In the genomic region with DNA sequence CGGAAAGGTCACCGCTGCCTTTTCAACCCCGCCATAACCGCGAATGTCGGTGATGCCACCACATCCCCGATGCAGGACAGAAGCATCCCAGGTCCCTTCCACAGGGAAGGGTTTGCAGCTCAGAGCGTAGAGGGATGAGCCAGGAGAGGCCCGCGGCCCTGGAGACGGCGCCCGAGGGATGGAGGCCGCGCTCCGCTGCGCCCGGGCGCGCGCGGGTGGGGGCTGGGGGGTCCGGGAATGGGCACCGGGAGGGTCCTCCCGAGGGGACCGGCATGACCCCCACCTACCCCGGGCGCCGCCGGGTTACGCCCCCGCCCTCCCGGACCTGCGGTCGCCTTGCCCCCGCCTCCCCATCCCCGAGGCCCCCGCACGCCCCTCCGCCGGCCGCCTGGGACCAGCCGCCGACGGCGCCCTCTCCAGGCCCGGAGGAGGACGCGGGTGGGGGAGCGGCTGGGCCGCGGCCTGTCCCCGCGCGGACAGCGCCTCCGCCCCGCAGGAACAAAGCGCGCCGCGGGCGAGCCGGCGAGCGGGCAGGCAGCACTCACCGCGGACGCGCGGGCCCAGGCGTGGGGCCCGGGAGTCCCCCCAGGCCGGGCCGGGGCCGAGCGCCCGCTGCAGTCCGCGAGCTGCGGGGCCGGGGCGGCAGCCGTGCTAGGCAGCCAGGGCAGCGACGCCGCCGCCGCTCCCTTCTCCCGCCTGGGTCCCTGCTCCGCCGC, we compare ENCODE assay signal across 9 mouse cellular contexts. TPM values are rescaled to one million over a fixed set of nuclear protein-coding genes. Genes with fewer than 3 reads are reported as not detected.
DNase-seq lines count a peak whose midpoint lies in the region; ATAC-seq and TF ChIP-seq lines count a peak whose summit lies in the region.
"Had no signal": no experiment of that assay in that cellular context is flagged by ENCODE, and none has a peak within 500 bp of the region (broad histone marks: within the 10 kb centered on the region; RNA-seq: fewer than 3 reads in every experiment).

No protein-coding gene starts in this region.

- H3K27me3 ChIP-seq in embryonic facial prominence, embryonic 12.5 days, result no peaks in the 10 kb centered on the region
- H3K27me3 ChIP-seq in heart, embryonic 10.5 days (ENCODE audit: insufficient read depth, poor library complexity, severe bottlenecking), result no peaks in the 10 kb centered on the region
- no peaks in the 10 kb centered on the region for H3K27me3 ChIP-seq in kidney, postnatal 0 days (ENCODE audit: insufficient read depth, low read length)
- no peaks in the 10 kb centered on the region for H3K27me3 ChIP-seq in liver, embryonic 16.5 days (ENCODE audit: control insufficient read depth, insufficient read depth, low read depth, low read length)
- H3K27me3 ChIP-seq in neural tube, embryonic 11.5 days (ENCODE audit: control insufficient read depth, insufficient read depth, low read length), result no peaks in the 10 kb centered on the region

- ATAC-seq in embryonic facial prominence, embryonic 12.5 days (ENCODE audit: insufficient number of reproducible peaks, insufficient read depth, low FRiP score, low TSS enrichment), result peak; percentile 76
- ATAC-seq in kidney, postnatal 0 days (replicated peaks; ENCODE audit: low FRiP score, low read depth), result peak; percentile 85
- peak; percentile 78 for ATAC-seq in liver, embryonic 16.5 days (ENCODE audit: low read depth)
- ATAC-seq in neural tube, embryonic 11.5 days (ENCODE audit: insufficient read depth, low FRiP score, low TSS enrichment), result peak; percentile 85

- peak overlapping the region; percentile 97 for H3K27ac ChIP-seq in embryonic facial prominence, embryonic 12.5 days
- peak overlapping the region; percentile 99 for H3K27ac ChIP-seq in heart, embryonic 10.5 days
- H3K27ac ChIP-seq in kidney, postnatal 0 days, result peak overlapping the region; percentile 97
- peak overlapping the region; percentile 71 for H3K27ac ChIP-seq in liver, embryonic 16.5 days (ENCODE audit: low read length)
- peak overlapping the region; percentile 98 for H3K27ac ChIP-seq in neural tube, embryonic 11.5 days (ENCODE audit: low read depth, low read length)

- H3K36me3 ChIP-seq in embryonic facial prominence, embryonic 12.5 days, result peaks cover 5% of the 10 kb centered on the region; the same call in 1 of the 2 replicates
- H3K36me3 ChIP-seq in heart, embryonic 10.5 days, result peaks cover 7% of the 10 kb centered on the region; the same call in 1 of the 2 replicates
- no peaks in the 10 kb centered on the region for H3K36me3 ChIP-seq in kidney, postnatal 0 days (ENCODE audit: insufficient read depth, low read length)
- H3K36me3 ChIP-seq in liver, embryonic 16.5 days (ENCODE audit: control insufficient read depth, insufficient read depth), result no peaks in the 10 kb centered on the region
- H3K36me3 ChIP-seq in neural tube, embryonic 11.5 days (ENCODE audit: control insufficient read depth, insufficient read depth, low read length), result no peaks in the 10 kb centered on the region
- H3K36me3 ChIP-seq: G1E had no signal

- H3K4me2 ChIP-seq in embryonic facial prominence, embryonic 12.5 days (replicated peaks), result peak overlapping the region; percentile 74
- peak overlapping the region; percentile 86 for H3K4me2 ChIP-seq in kidney, postnatal 0 days (ENCODE audit: low read length)
- peak overlapping the region; percentile 75 for H3K4me2 ChIP-seq in liver, embryonic 16.5 days (ENCODE audit: low read depth, low read length)
- H3K4me2 ChIP-seq in neural tube, embryonic 11.5 days (ENCODE audit: low read depth), result peak overlapping the region; percentile 72

- H3K9ac ChIP-seq in embryonic facial prominence, embryonic 12.5 days, result peak overlapping the region; percentile 97
- H3K9ac ChIP-seq in kidney, postnatal 0 days (ENCODE audit: low read depth, low read length), result peak overlapping the region; percentile 98
- H3K9ac ChIP-seq in liver, embryonic 16.5 days (ENCODE audit: low read depth, low read length), result peak overlapping the region; percentile 86
- H3K9ac ChIP-seq in neural tube, embryonic 11.5 days (ENCODE audit: low read length), result peak overlapping the region; percentile 99

- H3K9me3 ChIP-seq in embryonic facial prominence, embryonic 12.5 days, result no peaks in the 10 kb centered on the region
- H3K9me3 ChIP-seq in heart, embryonic 10.5 days, result no peaks in the 10 kb centered on the region
- H3K9me3 ChIP-seq in kidney, postnatal 0 days (replicated peaks; ENCODE audit: low read length), result no peaks in the 10 kb centered on the region
- no peaks in the 10 kb centered on the region for H3K9me3 ChIP-seq in liver, embryonic 16.5 days (replicated peaks; ENCODE audit: control insufficient read depth, low read length)
- no peaks in the 10 kb centered on the region for H3K9me3 ChIP-seq in neural tube, embryonic 11.5 days (ENCODE audit: control insufficient read depth, low read length)

- TF ChIP-seq CTCF in kidney, postnatal 0 days (IDR thresholded peaks at IDR 0.05; ENCODE audit: low read depth), result no peak; the same call in 1 of the 2 replicates

- DNase-seq in spleen, postnatal 4 days (ENCODE audit: low spot score in 2 of 2), result peak; percentile 33 to 71
- DNase-seq in spleen, adult 12 weeks (ENCODE audit: low spot score), result no peak
- DNase-seq in heart, embryonic 10.5 days (ENCODE audit: low spot score), result peak; percentile 81
- peak; percentile 71 for DNase-seq in kidney, postnatal 0 days (ENCODE audit: low spot score)
- DNase-seq in neural tube, embryonic 11.5 days (ENCODE audit: low spot score), result peak; percentile 79
- peak; percentile 43 to 48 for DNase-seq in urinary bladder, postnatal 36 days (ENCODE audit: low spot score in 2 of 2)

- WGBS in embryonic facial prominence, embryonic 12.5 days, result under 1% methylated on average over 74 of the region's 92 CpGs
- under 1% methylated on average over 87 of the region's 92 CpGs for WGBS in heart, embryonic 10.5 days
- 1% methylated on average over 64 of the region's 92 CpGs for WGBS in kidney, postnatal 0 days
- under 1% methylated on average over 84 of the region's 92 CpGs for WGBS in liver, embryonic 16.5 days (ENCODE audit: insufficient replicate concordance)
- 0% methylated on average over 41 of the region's 92 CpGs for WGBS in neural tube, embryonic 11.5 days

- H3K4me3 ChIP-seq in embryonic facial prominence, embryonic 12.5 days, result peak overlapping the region; percentile 91
- peak overlapping the region; percentile 97 for H3K4me3 ChIP-seq in heart, embryonic 10.5 days
- peak overlapping the region; percentile 99 for H3K4me3 ChIP-seq in kidney, postnatal 0 days (replicated peaks; ENCODE audit: low read depth, low read length)
- H3K4me3 ChIP-seq in liver, embryonic 16.5 days (ENCODE audit: low read depth, low read length), result peak overlapping the region; percentile 88
- peak overlapping the region; percentile 93 for H3K4me3 ChIP-seq in neural tube, embryonic 11.5 days (ENCODE audit: low read depth, low read length)

- H3K4me1 ChIP-seq in embryonic facial prominence, embryonic 12.5 days, result peaks cover 23% of the 10 kb centered on the region
- H3K4me1 ChIP-seq in heart, embryonic 10.5 days, result peaks cover 19% of the 10 kb centered on the region
- peaks cover 3% of the 10 kb centered on the region; the same call in 1 of the 2 replicates for H3K4me1 ChIP-seq in kidney, postnatal 0 days (replicated peaks; ENCODE audit: insufficient read depth, low read length)
- peaks cover 10% of the 10 kb centered on the region for H3K4me1 ChIP-seq in liver, embryonic 16.5 days (ENCODE audit: control insufficient read depth, low read depth, low read length)
- H3K4me1 ChIP-seq in neural tube, embryonic 11.5 days (ENCODE audit: control insufficient read depth, insufficient read depth, low read length), result no peaks in the 10 kb centered on the region; the same call in 1 of the 2 replicates

RNA-seq across cellular contexts. Expression of gene Wdfy3, which starts 0.5 kb away (rescaled TPM):
- 26.1 and 27.0 TPM in 2 replicates for polyA plus RNA-seq in embryonic facial prominence, embryonic 12.5 days (2016; fragmentation: Nextera tagmentation; extraction: Ambion mirVana)
- 11.3 and 14.4 TPM in 2 replicates for polyA plus RNA-seq in heart, embryonic 10.5 days (2016; fragmentation: Nextera tagmentation; extraction: Ambion mirVana)
- 15.1 and 16.3 TPM in 2 replicates for polyA plus RNA-seq in kidney, postnatal 0 days (2015; fragmentation: Nextera tagmentation; extraction: Ambion mirVana)
- polyA plus RNA-seq in liver, embryonic 16.5 days (2015; fragmentation: Nextera tagmentation; extraction: Ambion mirVana), result 4.4 and 4.5 TPM in 2 replicates
- 26.0 and 29.0 TPM in 2 replicates for polyA plus RNA-seq in neural tube, embryonic 11.5 days (2014; fragmentation: Nextera tagmentation; extraction: Ambion mirVana)
- polyA plus RNA-seq: G1E had no signal
